Mouse (Mus musculus) intestine, postnatal 0 days (tissue): Measurements from ENCODE around the gene Otogl. TPM values are rescaled to one million over a fixed set of nuclear protein-coding genes. Genes with fewer than 3 reads are reported as not detected.

Experiments used
- ATAC-seq: fragments of 200-750 bp; cut with Nextera tagmentation; 2 replicates; pipeline ENCODE4 v1.8.0; 2017; ENCODE audit warnings: mild to moderate bottlenecking, moderate TSS enrichment, moderate library complexity
- H3K27ac ChIP-seq: fragments of 300-500 bp; sonication (generic); 2 replicates; pipeline ENCODE4 v1.5.1; 2014; ENCODE audit warnings: mild to moderate bottlenecking, low read depth, low read length, moderate library complexity
- H3K27me3 ChIP-seq: fragments of 300-500 bp; sonication (generic); replicated peaks from 2 replicates; pipeline ENCODE4 v1.6.1; 2014; ENCODE audit warnings: low read length, mixed read lengths; ENCODE audit not compliant: control insufficient read depth, insufficient read depth
- H3K36me3 ChIP-seq: fragments of 300-500 bp; sonication (generic); 2 replicates; pipeline ENCODE4 v1.6.1; 2014; ENCODE audit warnings: mild to moderate bottlenecking, moderate library complexity; ENCODE audit not compliant: control insufficient read depth, insufficient read depth
- H3K4me1 ChIP-seq: fragments of 300-500 bp; sonication (generic); replicated peaks from 2 replicates; pipeline ENCODE4 v1.6.1; 2014; ENCODE audit warnings: antibody characterized with exemption, low read length, mixed read lengths; ENCODE audit not compliant: control insufficient read depth, insufficient read depth
- H3K4me2 ChIP-seq: fragments of 300-500 bp; sonication (generic); replicated peaks from 2 replicates; pipeline ENCODE4 v1.6.1; 2014; ENCODE audit warnings: low read depth, mild to moderate bottlenecking, moderate library complexity
- H3K4me3 ChIP-seq: fragments of 300-500 bp; sonication (generic); 2 replicates; pipeline ENCODE4 v1.5.1; 2014; ENCODE audit warnings: low read depth, low read length
- H3K9ac ChIP-seq: fragments of 300-500 bp; sonication (generic); 2 replicates; pipeline ENCODE4 v1.6.1; 2014; ENCODE audit warnings: mild to moderate bottlenecking, low read depth, low read length
- H3K9me3 ChIP-seq: fragments of 300-500 bp; sonication (generic); 2 replicates; pipeline ENCODE4 v1.6.1; 2016; ENCODE audit warnings: mixed run types; ENCODE audit not compliant: control insufficient read depth
- CTCF ChIP-seq: sonication (generic); IDR thresholded peaks from 2 replicates; pipeline ENCODE4 v1.5.1; 2016; ENCODE audit warnings: low read depth, mild to moderate bottlenecking, control low read depth, antibody characterized with exemption, moderate library complexity
- WGBS: fragments of 180-500 bp; shearing (Covaris S2); extraction: QIAGEN DNeasy Blood & Tissue Kit; methylation state at CpG from one replicate; pipeline ENCODE4 v1.1.7; 2014; 5-methylcytosine and 5-hydroxymethylcytosine counted together
- polyA plus RNA-seq: library from polyadenylated mRNA; unstranded; fragments of >200 nt; fragmentation: Nextera tagmentation; extraction: Ambion mirVana; gene quantifications from 2 replicates; pipeline ENCODE4 v1.2.1, GENCODE M21; 2015

The Otogl gene
- polyA plus RNA-seq, 1 experiment from 2014 or later, result not detected

DNA sequence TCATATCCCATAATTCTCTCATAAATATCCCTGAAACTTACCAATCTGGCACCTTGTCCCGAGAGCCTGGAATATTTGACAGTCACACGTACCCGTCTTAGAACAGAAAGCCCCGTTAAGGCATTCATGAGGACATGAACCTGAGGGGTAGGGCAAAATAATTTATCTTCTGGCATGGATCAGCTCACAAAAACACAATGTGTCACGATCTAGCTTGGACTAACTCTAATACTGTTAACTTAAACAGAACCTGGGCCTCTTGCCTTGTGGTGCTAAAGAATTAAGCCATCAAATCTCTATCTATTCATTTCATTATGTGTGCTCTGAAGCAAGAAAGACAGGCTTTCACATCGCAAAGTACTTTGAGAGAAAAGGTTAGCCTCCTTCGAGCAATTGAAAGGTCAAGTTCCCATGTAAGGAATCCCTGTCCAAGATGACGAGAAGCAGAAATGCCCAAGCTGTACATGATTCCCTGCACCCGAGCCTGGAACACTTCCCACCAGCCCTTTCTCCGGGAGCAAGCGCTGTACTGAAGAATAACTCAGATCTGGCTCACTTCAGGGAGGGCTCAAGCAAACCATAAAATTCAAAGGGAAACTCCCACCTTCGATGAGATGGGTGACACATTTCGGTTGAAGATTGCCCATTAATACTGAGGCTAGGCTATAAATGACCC, 10.6 kb downstream of the Otogl start:
- H3K27ac ChIP-seq, result no peak overlapping the region
- ATAC-seq, result no peak
- H3K4me1 ChIP-seq, result no peaks in the 10 kb centered on the region
- H3K9ac ChIP-seq, result no peak overlapping the region
- TF ChIP-seq CTCF, result no peak
- no peak overlapping the region for H3K4me2 ChIP-seq
- H3K27me3 ChIP-seq, result no peaks in the 10 kb centered on the region
- 61% methylated on average over 13 of the region's 13 CpGs for WGBS
- no peaks in the 10 kb centered on the region for H3K36me3 ChIP-seq
- no peaks in the 10 kb centered on the region for H3K9me3 ChIP-seq
- no peak overlapping the region for H3K4me3 ChIP-seq

DNA sequence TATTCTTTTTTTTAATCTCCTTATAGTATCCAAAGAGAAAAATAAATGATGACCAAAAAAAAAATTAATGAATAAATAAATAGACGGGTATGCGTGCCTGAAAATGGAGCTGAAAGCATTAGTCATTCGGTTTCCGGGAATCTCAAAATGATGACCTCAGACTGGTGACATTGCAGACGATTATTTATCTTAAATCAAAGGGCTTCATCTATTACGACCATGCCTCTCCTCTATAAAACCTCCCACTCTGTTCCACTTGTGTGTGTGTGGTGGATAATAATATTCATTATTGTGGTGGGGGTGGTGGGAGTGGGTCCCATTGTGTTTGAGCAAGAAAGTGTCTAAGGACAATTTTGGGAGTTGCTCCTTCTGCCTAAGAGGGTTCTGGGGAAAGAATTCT, 12.0 kb downstream of the Otogl start:
- TF ChIP-seq CTCF, result no peak
- WGBS, result 57% methylated on average over 6 of the region's 6 CpGs

DNA sequence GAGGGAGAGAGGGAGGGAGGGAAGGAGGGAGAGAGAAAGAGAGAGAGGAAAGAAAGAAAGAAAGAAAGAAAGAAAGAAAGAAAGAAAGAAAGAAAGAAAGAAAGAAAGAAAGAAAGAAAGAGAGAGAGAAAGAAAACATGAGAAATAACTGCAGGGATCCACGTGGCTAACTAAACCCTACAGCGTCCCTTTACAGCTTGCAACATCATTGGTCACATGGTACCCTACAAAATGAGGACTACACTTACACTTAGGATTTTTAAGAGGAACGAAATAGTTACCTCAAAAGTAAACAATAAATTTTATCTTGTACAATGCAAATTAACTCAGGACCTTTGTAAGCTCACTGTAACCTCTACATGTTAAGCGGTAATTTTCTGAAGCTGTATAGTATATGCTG, 15.8 kb downstream of the Otogl start:
- TF ChIP-seq CTCF, result no peak
- no peaks in the 10 kb centered on the region for H3K9me3 ChIP-seq
- 61% methylated on average over 4 of the region's 4 CpGs for WGBS
- no peak overlapping the region for H3K9ac ChIP-seq
- H3K4me2 ChIP-seq, result no peak overlapping the region
- H3K4me1 ChIP-seq, result no peaks in the 10 kb centered on the region
- no peaks in the 10 kb centered on the region for H3K27me3 ChIP-seq
- H3K27ac ChIP-seq, result no peak overlapping the region
- H3K36me3 ChIP-seq, result no peaks in the 10 kb centered on the region
- no peak overlapping the region for H3K4me3 ChIP-seq
- no peak for ATAC-seq

More for the DNA sequence above, 12.0 kb downstream of the Otogl start:
- Histone ChIP-seq H3K4me1 (no peaks in the 10 kb centered on the region), H3K27me3 (no peaks in the 10 kb centered on the region), H3K36me3 (no peaks in the 10 kb centered on the region), H3K4me3 (no peak overlapping the region), H3K27ac (no peak overlapping the region), H3K9ac (no peak overlapping the region), H3K4me2 (no peak overlapping the region), H3K9me3 (no peaks in the 10 kb centered on the region)
- ATAC-seq, result no peak

DNA sequence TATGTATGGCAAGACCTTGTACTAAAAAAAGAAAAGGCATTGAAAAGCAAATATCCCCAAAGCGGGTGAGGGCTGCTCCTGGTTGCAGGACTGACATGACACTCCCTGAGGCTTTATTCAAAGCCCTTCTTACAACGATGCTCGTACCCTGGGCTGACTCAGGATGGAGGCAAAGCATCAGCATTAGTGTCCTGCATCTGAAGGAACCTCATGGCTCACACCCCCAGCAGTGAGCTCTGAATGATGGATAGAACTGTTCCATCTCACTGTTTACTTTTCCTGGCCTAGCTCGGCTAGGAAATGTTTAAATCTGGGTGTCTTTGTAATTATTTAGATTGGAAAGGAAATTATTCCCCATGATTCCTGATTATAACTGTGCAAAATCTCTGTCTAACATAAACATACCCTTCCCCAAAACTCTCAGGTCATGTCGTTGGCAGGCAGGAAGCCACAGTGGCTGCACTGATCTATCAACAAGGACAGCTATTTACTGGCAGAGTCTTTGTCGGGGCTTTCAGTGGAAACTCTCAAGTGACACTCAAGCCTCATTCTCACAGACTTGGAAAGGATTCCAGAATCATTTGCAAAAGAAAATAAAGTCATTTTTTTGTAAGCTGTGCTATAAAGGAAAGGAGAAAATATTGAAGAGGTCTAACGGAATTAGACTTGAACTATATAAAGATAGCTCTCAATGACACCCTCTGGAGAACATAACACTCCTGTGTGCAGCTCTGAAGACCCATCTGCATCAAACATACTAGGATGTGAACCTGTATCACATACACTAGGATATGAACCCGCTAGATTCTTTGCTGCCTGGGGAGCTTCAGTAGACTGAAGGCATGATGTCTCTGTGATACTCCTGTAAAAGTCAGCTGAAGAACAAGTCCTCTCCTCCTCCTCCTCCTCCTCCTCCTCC, 17.0 kb downstream of the Otogl start:
- H3K36me3 ChIP-seq, result no peaks in the 10 kb centered on the region
- no peaks in the 10 kb centered on the region for H3K4me1 ChIP-seq
- H3K9ac ChIP-seq, result no peak overlapping the region
- H3K4me2 ChIP-seq, result no peak overlapping the region
- no peak overlapping the region for H3K27ac ChIP-seq
- 44% methylated on average over 8 of the region's 8 CpGs for WGBS
- H3K4me3 ChIP-seq, result no peak overlapping the region
- H3K27me3 ChIP-seq, result no peaks in the 10 kb centered on the region
- no peaks in the 10 kb centered on the region for H3K9me3 ChIP-seq
- peak; percentile 47 for TF ChIP-seq CTCF
- no peak for ATAC-seq

DNA sequence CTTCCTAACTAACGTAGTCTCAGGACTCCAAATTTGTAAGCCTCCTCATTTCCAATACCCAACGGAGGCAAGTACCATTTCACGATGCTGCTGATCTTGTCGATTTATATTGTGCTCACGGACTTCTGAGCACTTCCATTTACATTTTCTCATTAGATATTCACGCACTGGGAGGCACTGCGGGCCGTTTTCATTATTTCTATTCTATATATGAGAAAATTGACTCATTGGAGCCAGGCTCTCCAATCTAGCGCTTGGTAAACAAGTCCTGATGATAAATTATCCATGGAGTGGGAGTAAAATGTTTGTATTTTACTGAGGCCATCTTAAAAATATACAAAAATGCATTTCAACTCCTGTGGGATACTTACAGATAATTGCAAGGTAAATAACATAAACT, 21.5 kb downstream of the Otogl start:
- Histone ChIP-seq H3K9me3 (no peaks in the 10 kb centered on the region), H3K9ac (no peak overlapping the region), H3K27me3 (no peaks in the 10 kb centered on the region), H3K4me3 (no peak overlapping the region), H3K27ac (no peak overlapping the region), H3K36me3 (no peaks in the 10 kb centered on the region), H3K4me1 (no peaks in the 10 kb centered on the region), H3K4me2 (no peak overlapping the region)
- no peak for ATAC-seq
- 74% methylated on average over 9 of the region's 9 CpGs for WGBS
- TF ChIP-seq CTCF, result no peak

DNA sequence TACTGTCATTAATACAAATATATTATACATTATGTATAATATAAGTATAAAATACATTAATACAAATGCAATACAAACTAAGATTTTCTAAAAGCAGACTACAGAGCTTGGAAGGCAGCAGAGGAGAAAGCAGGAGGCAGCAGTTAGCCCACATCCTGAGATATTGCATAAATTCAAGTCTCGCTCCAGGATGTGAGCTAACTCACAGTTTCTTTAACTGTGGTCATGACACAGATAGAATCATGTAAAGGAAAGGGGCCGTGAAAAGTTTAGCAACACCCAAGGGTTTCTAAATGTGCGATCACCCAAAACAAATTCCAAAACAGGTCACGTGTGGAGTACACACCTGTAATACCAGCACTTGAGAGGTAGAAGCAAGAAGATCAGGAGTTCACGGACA, 39.4 kb downstream of the Otogl start:
- Histone ChIP-seq H3K27me3 (no peaks in the 10 kb centered on the region), H3K4me3 (no peak overlapping the region), H3K27ac (no peak overlapping the region), H3K4me2 (no peak overlapping the region), H3K36me3 (no peaks in the 10 kb centered on the region), H3K9ac (no peak overlapping the region), H3K4me1 (no peaks in the 10 kb centered on the region), H3K9me3 (no peaks in the 10 kb centered on the region)
- ATAC-seq, result no peak
- TF ChIP-seq CTCF, result no peak
- 92% methylated on average over 5 of the region's 5 CpGs for WGBS
